Mouse (Mus musculus): ENCODE measurements around the gene Prn. TPM values are rescaled to one million over a fixed set of nuclear protein-coding genes. Genes with fewer than 3 reads are reported as not detected.

The Prn gene
- polyA plus RNA-seq, 1 experiment from 2014 or later, result not detected

DNA sequence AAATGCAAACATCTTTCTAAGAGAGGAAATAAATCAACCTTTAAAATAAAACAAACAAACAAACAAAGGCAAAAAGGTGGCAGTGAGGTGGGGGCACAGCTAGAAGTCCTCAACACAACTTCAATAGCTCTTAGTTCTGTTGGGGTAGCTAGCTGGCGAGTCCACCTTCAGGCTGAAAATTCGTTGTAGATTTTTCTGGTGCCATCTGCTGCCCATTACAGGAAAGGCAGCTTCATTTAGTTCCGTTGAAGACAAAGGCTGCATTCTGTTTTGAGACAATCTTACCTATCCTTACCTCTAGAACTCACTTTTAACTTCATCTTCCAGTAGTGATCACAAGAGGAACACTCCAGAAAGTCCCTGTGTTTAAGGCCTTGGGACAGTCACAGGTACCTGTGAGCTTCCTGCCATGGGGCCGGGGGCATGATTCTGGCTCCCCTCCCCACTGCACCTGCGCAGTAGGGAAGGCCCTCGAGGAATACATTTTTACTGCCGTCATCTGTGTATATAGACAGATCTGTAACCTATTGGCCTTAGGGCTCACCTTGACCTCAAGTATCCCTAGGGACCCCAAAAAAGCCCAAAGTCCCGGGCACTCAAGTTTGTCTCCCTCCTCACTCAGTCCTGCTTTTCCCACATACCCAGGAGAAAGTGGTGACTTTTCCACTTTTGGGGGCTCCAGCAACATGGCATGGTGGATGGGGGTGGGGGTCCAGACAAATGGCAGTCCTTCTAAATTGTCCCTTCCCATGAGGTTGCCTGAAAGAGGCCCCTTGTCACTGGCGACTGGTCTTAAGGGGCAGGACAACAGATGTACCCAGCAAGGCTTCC lies 40.2 kb downstream of the Prn start:
- Histone ChIP-seq H3K4me2 (peak overlapping the region; percentile 4; the same call in 1 of the 2 replicates), H3K4me3 (no peak overlapping the region)
- WGBS, result 45% methylated on average over 9 of the region's 9 CpGs

DNA sequence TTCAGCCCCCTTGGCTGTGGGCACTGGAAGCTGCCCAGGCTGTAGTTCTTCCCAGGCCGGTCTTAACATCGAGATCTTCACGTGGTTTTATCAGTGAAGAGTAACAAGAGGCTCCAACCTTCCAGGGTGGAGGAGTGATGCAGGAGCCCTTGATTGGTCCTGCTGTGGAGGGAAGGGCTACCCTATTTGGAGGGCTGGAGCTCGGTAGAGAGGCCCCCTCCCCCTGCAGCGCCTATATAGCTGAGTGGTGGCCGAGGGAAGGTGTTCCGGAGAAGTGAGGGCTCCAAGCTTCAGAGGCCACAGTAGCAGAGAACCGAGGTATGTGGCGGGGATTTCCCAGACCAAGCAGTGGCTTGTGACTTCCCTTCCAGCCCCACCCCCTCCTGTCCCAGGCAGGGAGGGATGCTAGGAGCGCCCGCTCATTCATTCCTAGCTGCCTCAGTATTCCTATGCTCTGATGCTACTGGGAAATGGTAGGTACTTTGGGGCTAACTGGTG lies 40.9 kb downstream of the Prn start, which contains the start of gene Prnd:
Gene Prnd, plus strand, starts transcription at position 264 of the 498 bp plus-strand sequence.
- peaks cover 17% of the 10 kb centered on the region; the same call in 1 of the 2 replicates for H3K27me3 ChIP-seq
- no peaks in the 10 kb centered on the region for H3K36me3 ChIP-seq
- peaks cover 34% of the 10 kb centered on the region for H3K4me1 ChIP-seq (replicated peaks)
- H3K27ac ChIP-seq, result 0 out of 2 replicates have a peak within 1 kb of the TSS, but pooled peaks have one; percentile 26
- H3K4me2 ChIP-seq, result peak within 1 kb of the TSS; percentile 4; the same call in 1 of the 2 replicates
- no peak; the same call in 1 of the 2 replicates for ATAC-seq (replicated peaks; ENCODE audit: insufficient number of reproducible peaks, insufficient read depth, low FRiP score, low read depth)
- WGBS, result 8% methylated on average over 11 of the region's 11 CpGs
- no peaks in the 10 kb centered on the region for H3K9me3 ChIP-seq (replicated peaks)
- H3K4me3 ChIP-seq, result 0 out of 2 replicates have a peak within 1 kb of the TSS, but pooled peaks have one; percentile 3
- no peak within 1 kb of the TSS for H3K9ac ChIP-seq

More for the DNA sequence above, 40.2 kb downstream of the Prn start:
- 0 out of 2 replicates have a peak overlapping the region, but pooled peaks have one; percentile 26 for H3K27ac ChIP-seq
- no peaks in the 10 kb centered on the region for H3K36me3 ChIP-seq
- H3K4me1 ChIP-seq (replicated peaks), result peaks cover 34% of the 10 kb centered on the region
- H3K9me3 ChIP-seq (replicated peaks), result no peaks in the 10 kb centered on the region
- ATAC-seq (replicated peaks; ENCODE audit: insufficient number of reproducible peaks, insufficient read depth, low FRiP score, low read depth), result no peak; the same call in 1 of the 2 replicates
- H3K9ac ChIP-seq, result no peak overlapping the region
- peaks cover 17% of the 10 kb centered on the region; the same call in 1 of the 2 replicates for H3K27me3 ChIP-seq

DNA sequence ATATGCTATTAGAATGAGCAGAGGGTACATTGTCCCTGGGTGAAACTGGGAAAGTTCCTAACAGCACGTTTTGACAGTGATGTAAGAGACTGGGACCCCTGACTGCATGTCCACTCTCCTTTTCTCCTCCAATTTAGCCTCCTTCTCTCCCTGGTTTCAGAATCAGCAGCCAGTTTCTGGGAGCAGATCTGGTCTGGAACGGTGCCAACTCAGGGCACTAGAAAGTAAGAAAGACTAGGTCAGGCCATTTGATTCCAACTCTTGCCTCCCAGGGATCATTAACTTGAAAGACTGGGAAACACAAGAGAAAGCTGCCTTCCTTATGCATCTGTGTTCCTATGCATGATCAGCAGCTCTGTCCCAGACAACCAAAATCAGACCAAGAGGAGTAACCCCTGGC lies 42.7 kb downstream of the Prn start:
- H3K4me2 ChIP-seq, result peak overlapping the region; percentile 60
- ATAC-seq (replicated peaks; ENCODE audit: insufficient number of reproducible peaks, insufficient read depth, low FRiP score, low read depth), result no peak
- whole genome bisulfite sequencing, result 41% methylated on average over 2 of the region's 2 CpGs
- H3K36me3 ChIP-seq, result no peaks in the 10 kb centered on the region
- H3K4me3 ChIP-seq, result peak overlapping the region; percentile 31; the same call in 1 of the 2 replicates
- H3K9me3 ChIP-seq (replicated peaks), result no peaks in the 10 kb centered on the region
- peaks cover 17% of the 10 kb centered on the region; the same call in 1 of the 2 replicates for H3K27me3 ChIP-seq
- no peak overlapping the region for H3K9ac ChIP-seq
- peaks cover 34% of the 10 kb centered on the region for H3K4me1 ChIP-seq (replicated peaks)
- H3K27ac ChIP-seq, result no peak overlapping the region

DNA sequence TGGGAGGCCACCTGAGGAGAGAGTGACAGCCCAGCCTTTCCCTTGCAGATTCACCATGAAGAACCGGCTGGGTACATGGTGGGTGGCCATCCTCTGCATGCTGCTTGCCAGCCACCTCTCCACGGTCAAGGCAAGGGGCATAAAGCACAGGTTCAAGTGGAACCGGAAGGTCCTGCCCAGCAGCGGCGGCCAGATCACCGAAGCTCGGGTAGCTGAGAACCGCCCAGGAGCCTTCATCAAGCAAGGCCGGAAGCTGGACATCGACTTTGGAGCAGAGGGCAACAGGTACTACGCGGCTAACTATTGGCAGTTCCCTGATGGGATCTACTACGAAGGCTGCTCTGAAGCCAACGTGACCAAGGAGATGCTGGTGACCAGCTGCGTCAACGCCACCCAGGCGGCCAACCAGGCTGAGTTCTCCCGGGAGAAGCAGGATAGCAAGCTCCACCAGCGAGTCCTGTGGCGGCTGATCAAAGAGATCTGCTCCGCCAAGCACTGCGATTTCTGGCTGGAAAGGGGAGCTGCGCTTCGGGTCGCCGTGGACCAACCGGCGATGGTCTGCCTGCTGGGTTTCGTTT lies 43.3 kb downstream of the Prn start:
- Histone ChIP-seq H3K4me3 (peak overlapping the region; percentile 31), H3K27me3 (peaks cover 17% of the 10 kb centered on the region; the same call in 1 of the 2 replicates), H3K4me2 (peak overlapping the region; percentile 60), H3K36me3 (no peaks in the 10 kb centered on the region), H3K9me3 (replicated peaks) (no peaks in the 10 kb centered on the region), H3K27ac (no peak overlapping the region), H3K9ac (peak overlapping the region; percentile 23; the same call in 1 of the 2 replicates), H3K4me1 (replicated peaks) (peaks cover 34% of the 10 kb centered on the region)
- ATAC-seq (replicated peaks; ENCODE audit: insufficient number of reproducible peaks, insufficient read depth, low FRiP score, low read depth), result no peak
- WGBS, result 16% methylated on average over 29 of the region's 29 CpGs

DNA sequence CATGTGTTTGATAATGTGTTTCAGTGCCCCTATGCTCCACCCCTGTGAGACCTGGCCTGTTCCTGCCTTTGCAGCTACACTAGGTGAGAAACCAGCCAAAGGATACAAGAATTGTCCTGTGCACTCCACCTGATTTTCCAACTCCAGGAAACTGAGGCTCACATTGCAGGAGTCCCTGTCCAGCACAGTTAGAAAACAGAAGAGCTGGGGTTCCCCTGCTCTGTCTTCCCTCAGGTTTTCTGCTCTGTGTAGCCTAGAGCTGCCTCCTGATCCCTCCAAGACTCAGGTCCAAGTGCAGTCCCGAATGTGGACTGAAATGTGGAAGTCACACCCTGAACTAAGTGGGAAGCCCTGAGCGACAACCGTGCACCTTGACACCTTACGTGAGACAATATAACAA lies 44.0 kb downstream of the Prn start:
- ATAC-seq (replicated peaks; ENCODE audit: insufficient number of reproducible peaks, insufficient read depth, low FRiP score, low read depth), result no peak
- peaks cover 34% of the 10 kb centered on the region for H3K4me1 ChIP-seq (replicated peaks)
- peak overlapping the region; percentile 60 for H3K4me2 ChIP-seq
- no peaks in the 10 kb centered on the region for H3K36me3 ChIP-seq
- no peak overlapping the region for H3K27ac ChIP-seq
- no peak overlapping the region for H3K9ac ChIP-seq
- no peaks in the 10 kb centered on the region for H3K9me3 ChIP-seq (replicated peaks)
- peak overlapping the region; percentile 31 for H3K4me3 ChIP-seq
- WGBS, result 86% methylated on average over 4 of the region's 4 CpGs
- peaks cover 17% of the 10 kb centered on the region; the same call in 1 of the 2 replicates for H3K27me3 ChIP-seq

DNA sequence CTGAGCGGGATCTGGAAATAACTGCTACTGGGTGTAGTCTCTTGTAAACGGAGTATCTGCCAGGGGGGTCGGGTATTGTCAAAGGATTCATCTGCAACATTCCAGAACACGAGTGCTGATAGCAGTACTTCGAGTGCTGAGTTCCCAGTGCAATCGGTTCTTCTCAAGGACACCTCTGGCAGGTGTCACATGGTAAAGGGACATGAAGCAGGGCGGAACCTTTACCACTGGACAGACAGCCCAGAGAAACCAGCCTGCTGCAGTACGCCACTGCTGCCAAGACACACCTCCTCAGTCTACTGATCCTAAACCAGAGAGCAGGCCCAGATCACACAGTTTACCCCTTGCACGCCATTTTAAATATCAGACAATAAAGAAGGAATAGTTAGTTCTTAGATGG lies 45.1 kb downstream of the Prn start:
- H3K27me3 ChIP-seq, result peaks cover 17% of the 10 kb centered on the region; the same call in 1 of the 2 replicates
- no peaks in the 10 kb centered on the region for H3K36me3 ChIP-seq
- ATAC-seq (replicated peaks; ENCODE audit: insufficient number of reproducible peaks, insufficient read depth, low FRiP score, low read depth), result peak; percentile 71
- peaks cover 34% of the 10 kb centered on the region for H3K4me1 ChIP-seq (replicated peaks)
- H3K27ac ChIP-seq, result peak overlapping the region; percentile 49
- peak overlapping the region; percentile 73 for H3K4me2 ChIP-seq
- H3K9me3 ChIP-seq (replicated peaks), result no peaks in the 10 kb centered on the region
- no peak overlapping the region for H3K9ac ChIP-seq
- 30% methylated on average over 9 of the region's 9 CpGs for WGBS
- peak overlapping the region; percentile 47 for H3K4me3 ChIP-seq

DNA sequence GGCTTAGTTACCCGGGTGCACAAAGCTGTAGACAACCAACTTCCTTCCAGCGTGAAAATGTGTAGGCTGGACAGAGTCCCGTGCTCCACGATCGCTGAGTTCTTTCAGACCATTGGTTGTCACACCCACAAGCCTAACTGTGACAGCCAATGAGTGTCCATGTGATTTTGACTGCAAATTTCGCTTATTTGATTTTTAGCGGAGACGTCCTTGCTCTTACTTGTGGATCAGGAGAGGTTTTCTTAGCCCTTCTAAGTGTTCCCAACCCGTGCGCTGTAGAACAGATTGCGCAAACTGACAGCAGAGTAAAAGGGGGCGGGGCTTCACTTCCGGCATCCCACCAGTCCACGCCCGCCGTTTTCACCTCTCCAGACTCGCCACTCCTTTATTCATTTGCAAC lies 45.5 kb downstream of the Prn start:
- no peaks in the 10 kb centered on the region for H3K9me3 ChIP-seq (replicated peaks)
- peak overlapping the region; percentile 14; the same call in 1 of the 2 replicates for H3K9ac ChIP-seq
- H3K4me3 ChIP-seq, result peak overlapping the region; percentile 47
- peaks cover 17% of the 10 kb centered on the region; the same call in 1 of the 2 replicates for H3K27me3 ChIP-seq
- H3K4me1 ChIP-seq (replicated peaks), result peaks cover 30% of the 10 kb centered on the region
- WGBS, result 3% methylated on average over 17 of the region's 17 CpGs
- no peak; the same call in 1 of the 2 replicates for ATAC-seq (replicated peaks; ENCODE audit: insufficient number of reproducible peaks, insufficient read depth, low FRiP score, low read depth)
- H3K36me3 ChIP-seq, result no peaks in the 10 kb centered on the region
- peak overlapping the region; percentile 49 for H3K27ac ChIP-seq
- peak overlapping the region; percentile 73 for H3K4me2 ChIP-seq

DNA sequence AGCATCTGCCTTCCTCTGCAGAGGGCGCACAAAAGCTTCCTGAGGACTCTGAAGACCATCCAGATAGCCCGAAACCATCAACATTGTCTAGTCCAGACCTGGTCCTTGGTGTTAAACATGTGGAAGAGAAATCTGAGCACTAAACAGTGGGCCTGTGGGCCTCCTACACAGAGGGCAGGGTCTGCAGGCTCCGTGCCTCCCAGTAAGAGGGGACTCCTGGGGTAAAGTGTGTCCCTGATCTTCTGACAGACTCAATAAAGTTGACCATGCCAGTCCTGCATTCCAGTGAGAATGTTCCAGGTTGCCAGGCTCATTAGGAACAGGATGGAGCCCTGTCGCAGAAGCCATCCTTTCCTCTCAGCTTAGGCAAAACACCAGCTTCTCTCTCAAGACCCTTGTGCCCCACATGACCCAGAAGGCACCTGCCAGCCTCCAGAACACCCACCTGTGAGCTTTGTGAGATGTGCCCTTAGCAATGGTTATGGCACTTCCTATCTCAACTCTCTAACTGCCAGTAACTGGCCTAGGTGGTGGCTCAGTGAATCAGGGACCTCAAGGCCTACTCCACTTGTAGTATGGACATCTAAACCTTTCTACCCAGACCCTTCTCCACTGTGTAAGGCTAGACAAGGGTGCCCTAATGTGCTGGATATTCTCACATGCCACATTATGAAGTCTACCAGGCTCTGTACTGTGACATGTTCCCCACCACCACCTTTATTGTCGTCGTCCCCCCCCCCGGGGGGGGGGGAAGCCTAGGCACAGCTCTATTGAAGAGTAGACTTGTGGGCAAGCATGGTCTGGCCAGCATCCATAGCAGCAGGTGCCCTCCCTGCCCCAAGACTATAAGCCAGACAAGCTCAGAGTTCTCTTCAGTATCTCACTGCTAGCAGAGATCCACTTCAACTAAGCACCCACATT lies 46.8 kb downstream of the Prn start:
- ATAC-seq (replicated peaks; ENCODE audit: insufficient number of reproducible peaks, insufficient read depth, low FRiP score, low read depth), result no peak
- WGBS, result 70% methylated on average over 7 of the region's 7 CpGs
- peaks cover 17% of the 10 kb centered on the region; the same call in 1 of the 2 replicates for H3K27me3 ChIP-seq

DNA sequence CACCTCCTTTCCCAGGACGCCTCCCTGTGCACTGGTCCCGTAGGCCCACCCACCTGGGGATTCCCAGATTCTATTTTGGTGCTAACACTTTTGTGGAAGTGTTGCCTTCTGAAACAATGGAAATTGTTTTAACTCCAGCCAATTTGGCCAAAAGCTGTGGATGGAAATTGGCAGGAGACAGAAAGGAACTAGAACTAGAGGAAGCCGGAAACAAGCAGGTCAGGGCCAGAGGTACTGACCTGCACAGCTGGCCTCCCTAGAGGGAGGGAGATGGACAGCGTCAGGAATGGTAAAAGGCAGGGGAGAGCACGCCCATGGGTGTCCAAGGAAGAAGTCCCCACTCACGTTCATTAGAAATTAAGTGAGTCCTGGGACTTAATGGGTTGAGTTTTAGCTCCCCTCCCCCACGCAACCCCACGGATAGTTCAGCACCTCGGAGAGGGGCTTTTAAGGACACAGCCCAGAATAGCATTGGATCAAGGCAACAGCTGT lies 48.0 kb downstream of the Prn start:
- Histone ChIP-seq H3K27me3 (peaks cover 12% of the 10 kb centered on the region; the same call in 1 of the 2 replicates), H3K9ac (no peak overlapping the region), H3K4me2 (no peak overlapping the region), H3K4me1 (replicated peaks) (peaks cover 19% of the 10 kb centered on the region), H3K4me3 (no peak overlapping the region), H3K27ac (no peak overlapping the region), H3K36me3 (no peaks in the 10 kb centered on the region), H3K9me3 (replicated peaks) (no peaks in the 10 kb centered on the region)
- ATAC-seq (replicated peaks; ENCODE audit: insufficient number of reproducible peaks, insufficient read depth, low FRiP score, low read depth), result no peak
- 38% methylated on average over 9 of the region's 9 CpGs for WGBS

More for the DNA sequence above, 46.8 kb downstream of the Prn start:
- Histone ChIP-seq H3K27ac (no peak overlapping the region), H3K9ac (no peak overlapping the region), H3K4me3 (no peak overlapping the region), H3K36me3 (no peaks in the 10 kb centered on the region), H3K4me2 (no peak overlapping the region), H3K4me1 (replicated peaks) (peaks cover 24% of the 10 kb centered on the region), H3K9me3 (replicated peaks) (no peaks in the 10 kb centered on the region)

DNA sequence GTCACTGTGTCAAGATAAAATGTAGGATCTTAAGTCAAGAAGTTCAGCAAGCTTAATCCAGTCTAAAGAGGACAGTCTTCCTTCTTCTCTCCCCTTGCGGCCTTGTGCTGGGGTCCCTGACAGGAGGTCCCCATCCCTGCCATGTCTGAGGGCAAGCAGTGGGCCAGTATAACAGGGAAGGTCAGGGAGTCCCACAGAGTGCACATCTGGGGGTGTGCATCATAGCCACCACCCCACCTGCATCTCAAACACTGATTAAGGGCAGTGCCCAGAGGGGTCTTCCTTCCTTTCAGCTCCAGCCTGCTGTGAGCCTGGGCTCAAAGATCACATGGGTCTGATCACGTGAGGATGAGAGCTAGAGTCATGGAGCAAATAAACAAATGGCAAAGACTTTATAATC lies 51.9 kb downstream of the Prn start:
- Histone ChIP-seq H3K4me2 (no peak overlapping the region), H3K27ac (no peak overlapping the region), H3K4me1 (replicated peaks) (no peaks in the 10 kb centered on the region), H3K36me3 (no peaks in the 10 kb centered on the region), H3K9ac (no peak overlapping the region), H3K9me3 (replicated peaks) (no peaks in the 10 kb centered on the region), H3K27me3 (no peaks in the 10 kb centered on the region), H3K4me3 (no peak overlapping the region)
- ATAC-seq (replicated peaks; ENCODE audit: insufficient number of reproducible peaks, insufficient read depth, low FRiP score, low read depth), result no peak
- WGBS, result 72% methylated on average over 2 of the region's 2 CpGs

Data from heart, embryonic 15.5 days (tissue).